Mouse (Mus musculus): ENCODE data around the gene Gfpt1.
"Not testable (repeated sequence)": the region's sequence is repeated elsewhere in the genome, so short reads cannot be mapped to it uniquely, and the experiment has no call there.

Gene Gfpt1

GRCm38 (mm10) chr6:87045507-87045906 lies 2.9 kb downstream of the Gfpt1 start:
- Histone ChIP-seq H3K4me1 (replicated peaks; ENCODE audit: low read depth, low read length) (peaks cover 22% of the 10 kb centered on the region), H3K9me3 (ENCODE audit: low read length) (no peaks in the 10 kb centered on the region), H3K4me3 (replicated peaks; ENCODE audit: low read length) (no peak overlapping the region), H3K27me3 (ENCODE audit: insufficient read depth, low read length) (peaks cover 8% of the 10 kb centered on the region; the same call in 1 of the 2 replicates), H3K36me3 (ENCODE audit: insufficient read depth, low read length) (0 out of 2 replicates have a peak, but pooled peaks cover 5% of the 10 kb centered on the region)
- TF ChIP-seq POU5F1 (IDR thresholded peaks at IDR 0.05; ENCODE audit: borderline replicate concordance, low read length) (no peak), CTCF (conservative IDR thresholded peaks at IDR 0.05; ENCODE audit: low read length) (no peak), NANOG (IDR thresholded peaks at IDR 0.05; ENCODE audit: borderline replicate concordance, low read length) (no peak)

- not testable (repeated sequence) for H3K27me3 ChIP-seq (ENCODE audit: insufficient read depth, low read length)
Measured at GRCm38 (mm10) chr6:87048712-87049111, 6.1 kb downstream of the Gfpt1 start.

GRCm38 (mm10) chr6:87051886-87052425 lies 9.3 kb downstream of the Gfpt1 start:
- Histone ChIP-seq H3K4me1 (replicated peaks; ENCODE audit: low read depth, low read length) (peaks cover 7% of the 10 kb centered on the region; the same call in 1 of the 2 replicates), H3K4me3 (replicated peaks; ENCODE audit: low read length) (no peak overlapping the region), H3K27me3 (ENCODE audit: insufficient read depth, low read length) (no peaks in the 10 kb centered on the region), H3K9me3 (ENCODE audit: low read length) (no peaks in the 10 kb centered on the region), H3K36me3 (ENCODE audit: insufficient read depth, low read length) (peaks cover 41% of the 10 kb centered on the region)
- no peak for TF ChIP-seq POU5F1 (IDR thresholded peaks at IDR 0.05; ENCODE audit: borderline replicate concordance, low read length)
- TF ChIP-seq NANOG (IDR thresholded peaks at IDR 0.05; ENCODE audit: borderline replicate concordance, low read length) = no peak

More at GRCm38 (mm10) chr6:87048712-87049111, 6.1 kb downstream of the Gfpt1 start:
- not testable (repeated sequence) for H3K4me3 ChIP-seq (replicated peaks; ENCODE audit: low read length); H3K9me3 ChIP-seq (ENCODE audit: low read length)
- Histone ChIP-seq H3K4me1 (replicated peaks; ENCODE audit: low read depth, low read length) (peaks cover 14% of the 10 kb centered on the region), H3K36me3 (ENCODE audit: insufficient read depth, low read length) (peaks cover 23% of the 10 kb centered on the region)

- H3K4me3 ChIP-seq (replicated peaks; ENCODE audit: low read length) = no peak overlapping the region
- H3K4me1 ChIP-seq (replicated peaks; ENCODE audit: low read depth, low read length) = peaks cover 7% of the 10 kb centered on the region; the same call in 1 of the 2 replicates
- H3K9me3 ChIP-seq (ENCODE audit: low read length) = no peaks in the 10 kb centered on the region
- no peaks in the 10 kb centered on the region for H3K27me3 ChIP-seq (ENCODE audit: insufficient read depth, low read length)
- H3K36me3 ChIP-seq (ENCODE audit: insufficient read depth, low read length) = peaks cover 52% of the 10 kb centered on the region
- TF ChIP-seq CTCF (conservative IDR thresholded peaks at IDR 0.05; ENCODE audit: low read length) = no peak
- no peak for TF ChIP-seq NANOG (IDR thresholded peaks at IDR 0.05; ENCODE audit: borderline replicate concordance, low read length)
- TF ChIP-seq POU5F1 (IDR thresholded peaks at IDR 0.05; ENCODE audit: borderline replicate concordance, low read length) = no peak
Measured at GRCm38 (mm10) chr6:87054193-87054592, 11.5 kb downstream of the Gfpt1 start.

- H3K4me3 ChIP-seq (replicated peaks; ENCODE audit: low read length) = no peak overlapping the region
- TF ChIP-seq POU5F1 (IDR thresholded peaks at IDR 0.05; ENCODE audit: borderline replicate concordance, low read length) (no peak), CTCF (conservative IDR thresholded peaks at IDR 0.05; ENCODE audit: low read length) (no peak; the same call in 1 of the 2 replicates), NANOG (IDR thresholded peaks at IDR 0.05; ENCODE audit: borderline replicate concordance, low read length) (no peak)
Measured at GRCm38 (mm10) chr6:87059754-87060153, 17.1 kb downstream of the Gfpt1 start.

GRCm38 (mm10) chr6:87063586-87063985 lies 20.9 kb downstream of the Gfpt1 start:
- no peaks in the 10 kb centered on the region for H3K27me3 ChIP-seq (ENCODE audit: insufficient read depth, low read length)
- peaks cover 44% of the 10 kb centered on the region for H3K36me3 ChIP-seq (ENCODE audit: insufficient read depth, low read length)
- no peak overlapping the region for H3K4me3 ChIP-seq (replicated peaks; ENCODE audit: low read length)
- H3K4me1 ChIP-seq (replicated peaks; ENCODE audit: low read depth, low read length) = peaks cover 7% of the 10 kb centered on the region; the same call in 1 of the 2 replicates
- TF ChIP-seq NANOG (IDR thresholded peaks at IDR 0.05; ENCODE audit: borderline replicate concordance, low read length) (no peak), CTCF (conservative IDR thresholded peaks at IDR 0.05; ENCODE audit: low read length) (no peak), POU5F1 (IDR thresholded peaks at IDR 0.05; ENCODE audit: borderline replicate concordance, low read length) (no peak)
- H3K9me3 ChIP-seq (ENCODE audit: low read length) = no peaks in the 10 kb centered on the region

More at GRCm38 (mm10) chr6:87059754-87060153, 17.1 kb downstream of the Gfpt1 start:
- H3K27me3 ChIP-seq (ENCODE audit: insufficient read depth, low read length) = no peaks in the 10 kb centered on the region
- no peaks in the 10 kb centered on the region for H3K9me3 ChIP-seq (ENCODE audit: low read length)
- H3K4me1 ChIP-seq (replicated peaks; ENCODE audit: low read depth, low read length) = peaks cover 3% of the 10 kb centered on the region; the same call in 1 of the 2 replicates
- peaks cover 40% of the 10 kb centered on the region for H3K36me3 ChIP-seq (ENCODE audit: insufficient read depth, low read length)

- Histone ChIP-seq H3K4me1 (replicated peaks; ENCODE audit: low read depth, low read length) (peaks cover 7% of the 10 kb centered on the region; the same call in 1 of the 2 replicates), H3K27me3 (ENCODE audit: insufficient read depth, low read length) (no peaks in the 10 kb centered on the region), H3K36me3 (ENCODE audit: insufficient read depth, low read length) (peaks cover 63% of the 10 kb centered on the region), H3K4me3 (replicated peaks; ENCODE audit: low read length) (no peak overlapping the region), H3K9me3 (ENCODE audit: low read length) (no peaks in the 10 kb centered on the region)
- no peak for TF ChIP-seq NANOG (IDR thresholded peaks at IDR 0.05; ENCODE audit: borderline replicate concordance, low read length)
- TF ChIP-seq CTCF (conservative IDR thresholded peaks at IDR 0.05; ENCODE audit: low read length) = no peak
- TF ChIP-seq POU5F1 (IDR thresholded peaks at IDR 0.05; ENCODE audit: borderline replicate concordance, low read length) = no peak
Measured at GRCm38 (mm10) chr6:87068209-87068608, 25.6 kb downstream of the Gfpt1 start.

- Histone ChIP-seq H3K36me3 (ENCODE audit: insufficient read depth, low read length) (peaks cover 61% of the 10 kb centered on the region), H3K9me3 (ENCODE audit: low read length) (no peaks in the 10 kb centered on the region), H3K27me3 (ENCODE audit: insufficient read depth, low read length) (no peaks in the 10 kb centered on the region), H3K4me1 (replicated peaks; ENCODE audit: low read depth, low read length) (peaks cover 7% of the 10 kb centered on the region; the same call in 1 of the 2 replicates), H3K4me3 (replicated peaks; ENCODE audit: low read length) (no peak overlapping the region)
- TF ChIP-seq NANOG (IDR thresholded peaks at IDR 0.05; ENCODE audit: borderline replicate concordance, low read length) = no peak
Measured at GRCm38 (mm10) chr6:87069195-87069900, 26.7 kb downstream of the Gfpt1 start.

GRCm38 (mm10) chr6:87070641-87071040 lies 28.0 kb downstream of the Gfpt1 start:
- Histone ChIP-seq H3K4me1 (replicated peaks; ENCODE audit: low read depth, low read length) (no peaks in the 10 kb centered on the region), H3K4me3 (replicated peaks; ENCODE audit: low read length) (no peak overlapping the region), H3K36me3 (ENCODE audit: insufficient read depth, low read length) (peaks cover 60% of the 10 kb centered on the region), H3K9me3 (ENCODE audit: low read length) (no peaks in the 10 kb centered on the region), H3K27me3 (ENCODE audit: insufficient read depth, low read length) (no peaks in the 10 kb centered on the region)
- TF ChIP-seq POU5F1 (IDR thresholded peaks at IDR 0.05; ENCODE audit: borderline replicate concordance, low read length) (no peak), CTCF (conservative IDR thresholded peaks at IDR 0.05; ENCODE audit: low read length) (no peak), NANOG (IDR thresholded peaks at IDR 0.05; ENCODE audit: borderline replicate concordance, low read length) (no peak)

Measured in E14TG2a.4 (cell line).